Mouse (Mus musculus) embryonic facial prominence, embryonic 11.5 days (tissue): ENCODE data around the gene Tm4sf20. TPM values are rescaled to one million over a fixed set of nuclear protein-coding genes. Genes with fewer than 3 reads are reported as not detected.

Experiments used
- ATAC-seq: fragments of 200-750 bp; cut with Nextera tagmentation; replicated peaks from 2 replicates; pipeline ENCODE4 v1.8.0; 2017; ENCODE audit warnings: low read depth; ENCODE audit not compliant: insufficient number of reproducible peaks, low FRiP score, low TSS enrichment
- DNase-seq: peaks from one replicate; pipeline ENCODE4 v3.0.0-alpha.2; 2015; ENCODE audit warnings: low spot score
- H3K27ac ChIP-seq: fragments of 300-500 bp; sonication (generic); replicated peaks from 2 replicates; pipeline ENCODE4 v1.5.1; 2014; ENCODE audit warnings: mild to moderate bottlenecking, low read depth, low read length, control low read depth
- H3K27me3 ChIP-seq: fragments of 300-500 bp; sonication (generic); 2 replicates; pipeline ENCODE4 v1.6.1; 2014; ENCODE audit warnings: mild to moderate bottlenecking, low read length, moderate library complexity, mixed read lengths; ENCODE audit not compliant: control insufficient read depth, insufficient read depth
- H3K36me3 ChIP-seq: fragments of 300-500 bp; sonication (generic); replicated peaks from 2 replicates; pipeline ENCODE4 v1.6.1; 2014; ENCODE audit warnings: low read depth, mild to moderate bottlenecking, low read length, moderate library complexity, mixed read lengths; ENCODE audit not compliant: control insufficient read depth, insufficient read depth
- H3K4me1 ChIP-seq: fragments of 300-500 bp; sonication (generic); 2 replicates; pipeline ENCODE4 v1.6.1; 2014; ENCODE audit warnings: low read length, mixed read lengths; ENCODE audit not compliant: control insufficient read depth, insufficient read depth
- H3K4me2 ChIP-seq: fragments of 300-500 bp; sonication (generic); 2 replicates; pipeline ENCODE4 v1.6.1; 2014; ENCODE audit warnings: low read depth, mild to moderate bottlenecking, control low read depth, low read length, moderate library complexity
- H3K4me3 ChIP-seq: fragments of 300-500 bp; sonication (generic); 2 replicates; pipeline ENCODE4 v1.5.1; 2014; ENCODE audit warnings: low read depth, low read length, control low read depth
- H3K9ac ChIP-seq: fragments of 300-500 bp; sonication (generic); replicated peaks from 2 replicates; pipeline ENCODE4 v1.6.1; 2014; ENCODE audit warnings: mild to moderate bottlenecking, control low read depth, low read length
- H3K9me3 ChIP-seq: fragments of 300-500 bp; sonication (generic); replicated peaks from 2 replicates; pipeline ENCODE4 v1.6.1; 2016; ENCODE audit warnings: mild to moderate bottlenecking, low read length, inconsistent platforms, mixed read lengths; ENCODE audit not compliant: control insufficient read depth
- WGBS: fragments of 180-500 bp; shearing (Covaris S2); extraction: QIAGEN DNeasy Blood & Tissue Kit; methylation state at CpG from one replicate; pipeline ENCODE4 v1.1.7; 2014; 5-methylcytosine and 5-hydroxymethylcytosine counted together
- polyA plus RNA-seq: library from polyadenylated mRNA; unstranded; fragments of >200 nt; fragmentation: Nextera tagmentation; extraction: Ambion mirVana; gene quantifications from 2 replicates; pipeline ENCODE4 v1.2.1, GENCODE M21; 2014

Gene Tm4sf20
- polyA plus RNA-seq, 1 experiment from 2014 or later, result not detected

DNA sequence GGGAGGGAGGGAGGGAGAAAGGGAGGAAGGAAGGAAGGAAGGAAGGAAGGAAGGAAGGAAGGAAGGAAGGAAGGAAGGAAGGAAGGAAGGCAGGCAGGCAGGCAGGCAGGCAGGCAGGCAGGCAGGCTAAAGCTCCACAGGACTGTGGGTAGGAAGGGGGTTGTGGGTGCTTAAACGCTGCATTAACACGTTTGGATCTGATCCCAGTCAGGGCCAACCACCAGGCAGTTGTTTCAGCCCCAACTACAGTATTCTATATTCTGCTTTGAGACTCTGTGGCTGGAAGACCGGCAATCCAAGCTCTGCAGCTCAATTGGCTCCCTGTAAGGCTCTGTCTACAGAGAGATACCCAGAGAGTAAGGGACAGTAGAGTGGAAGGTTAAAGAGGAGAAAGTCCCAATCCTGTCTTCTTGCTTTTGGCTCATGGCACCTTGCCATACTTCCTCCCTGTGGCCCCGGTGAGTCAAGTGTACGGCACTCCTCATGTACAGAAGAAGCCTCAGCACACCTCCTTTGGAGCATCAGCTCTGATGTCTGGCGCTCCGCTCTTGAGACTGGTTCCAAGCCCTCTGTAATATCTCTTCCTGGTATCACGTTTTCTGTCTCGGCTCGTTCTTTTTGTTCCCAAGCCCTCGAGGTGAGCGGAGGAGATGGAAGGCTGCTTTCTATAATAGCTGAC is 33.0 kb upstream of the Tm4sf20 start:
- Histone ChIP-seq H3K4me3 (no peak overlapping the region), H3K27me3 (no peaks in the 10 kb centered on the region), H3K4me2 (no peak overlapping the region), H3K4me1 (no peaks in the 10 kb centered on the region), H3K9me3 (no peaks in the 10 kb centered on the region), H3K9ac (no peak overlapping the region), H3K36me3 (no peaks in the 10 kb centered on the region), H3K27ac (no peak overlapping the region)
- no peak for DNase-seq
- WGBS, result 88% methylated on average over 12 of the region's 12 CpGs
- no peak for ATAC-seq

- H3K9ac ChIP-seq, result no peak overlapping the region
- H3K27me3 ChIP-seq, result no peaks in the 10 kb centered on the region
- no peak for ATAC-seq
- 78% methylated on average over 4 of the region's 4 CpGs for WGBS
- no peaks in the 10 kb centered on the region for H3K4me1 ChIP-seq
- H3K27ac ChIP-seq, result no peak overlapping the region
- H3K36me3 ChIP-seq, result no peaks in the 10 kb centered on the region
- H3K9me3 ChIP-seq, result no peaks in the 10 kb centered on the region
- no peak overlapping the region for H3K4me3 ChIP-seq
- no peak for DNase-seq
- no peak overlapping the region for H3K4me2 ChIP-seq
Measured at GRCm38 (mm10) chr1:82798922-82799321, 30.7 kb upstream of the Tm4sf20 start.

DNA sequence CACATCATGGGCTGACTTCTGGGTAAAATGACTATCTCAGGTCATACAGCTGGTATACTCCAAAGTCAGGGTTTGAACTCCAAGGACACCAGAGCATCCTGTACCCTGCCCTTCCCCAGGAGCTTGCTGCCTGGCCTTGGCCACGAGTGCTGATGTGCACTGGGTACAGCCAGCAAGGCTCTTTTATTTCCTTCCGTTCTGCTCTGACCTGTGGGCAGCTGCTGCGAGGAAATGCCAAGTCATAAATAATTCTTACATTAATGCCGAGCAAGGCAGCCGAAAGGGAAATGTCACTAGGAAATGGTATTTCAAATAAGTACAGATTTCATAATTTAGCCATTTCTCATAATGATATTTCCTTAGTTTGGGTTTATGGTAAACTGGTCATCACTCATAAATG is 30.0 kb upstream of the Tm4sf20 start:
- Histone ChIP-seq H3K4me1 (no peaks in the 10 kb centered on the region), H3K27me3 (no peaks in the 10 kb centered on the region), H3K27ac (no peak overlapping the region), H3K9ac (no peak overlapping the region), H3K4me3 (no peak overlapping the region), H3K4me2 (no peak overlapping the region), H3K9me3 (no peaks in the 10 kb centered on the region), H3K36me3 (no peaks in the 10 kb centered on the region)
- ATAC-seq, result no peak
- WGBS, result 84% methylated on average over 5 of the region's 5 CpGs
- no peak for DNase-seq

GRCm38 (mm10) chr1:82797088-82797487 is 28.8 kb upstream of the Tm4sf20 start:
- H3K4me2 ChIP-seq, result no peak overlapping the region
- 86% methylated on average over 4 of the region's 4 CpGs for WGBS
- DNase-seq, result no peak
- H3K4me1 ChIP-seq, result no peaks in the 10 kb centered on the region
- H3K36me3 ChIP-seq, result no peaks in the 10 kb centered on the region
- no peak overlapping the region for H3K9ac ChIP-seq
- no peaks in the 10 kb centered on the region for H3K27me3 ChIP-seq
- no peak overlapping the region for H3K27ac ChIP-seq
- H3K4me3 ChIP-seq, result no peak overlapping the region
- H3K9me3 ChIP-seq, result no peaks in the 10 kb centered on the region
- ATAC-seq, result no peak

- WGBS, result 74% methylated on average over 18 of the region's 18 CpGs
Measured at GRCm38 (mm10) chr1:82795702-82796443, 27.6 kb upstream of the Tm4sf20 start.

DNA sequence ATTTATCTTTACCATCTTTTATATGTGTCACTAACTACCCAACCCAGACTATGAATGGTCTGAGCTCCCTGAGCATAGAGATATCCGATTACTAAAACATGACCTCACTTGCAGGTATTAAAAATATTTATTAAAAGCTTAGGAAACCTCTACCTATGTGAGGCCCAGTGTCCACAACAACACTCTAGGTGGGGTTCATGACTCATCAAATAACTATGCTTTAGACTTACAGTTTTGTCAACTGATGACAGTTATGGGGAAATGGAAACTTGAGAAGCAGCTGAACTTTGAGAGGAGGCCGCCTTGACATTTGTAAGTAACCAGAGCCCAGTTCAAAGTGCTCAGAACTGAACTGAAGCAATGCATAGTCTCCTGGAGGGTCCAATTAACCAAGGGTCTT is 26.9 kb upstream of the Tm4sf20 start:
- ATAC-seq (no peak), DNase-seq (no peak)
- H3K27me3 ChIP-seq, result no peaks in the 10 kb centered on the region
- H3K27ac ChIP-seq, result no peak overlapping the region
- H3K36me3 ChIP-seq, result no peaks in the 10 kb centered on the region
- H3K4me2 ChIP-seq, result no peak overlapping the region
- no peak overlapping the region for H3K4me3 ChIP-seq
- 71% methylated on average over 2 of the region's 2 CpGs for WGBS
- H3K9me3 ChIP-seq, result no peaks in the 10 kb centered on the region
- H3K9ac ChIP-seq, result no peak overlapping the region
- no peaks in the 10 kb centered on the region for H3K4me1 ChIP-seq

More at GRCm38 (mm10) chr1:82795702-82796443, 27.6 kb upstream of the Tm4sf20 start:
- Histone ChIP-seq H3K9ac (no peak overlapping the region), H3K9me3 (no peaks in the 10 kb centered on the region), H3K27me3 (no peaks in the 10 kb centered on the region), H3K36me3 (no peaks in the 10 kb centered on the region), H3K4me1 (no peaks in the 10 kb centered on the region), H3K27ac (no peak overlapping the region), H3K4me3 (no peak overlapping the region), H3K4me2 (no peak overlapping the region)
- ATAC-seq, result no peak
- no peak for DNase-seq

DNA sequence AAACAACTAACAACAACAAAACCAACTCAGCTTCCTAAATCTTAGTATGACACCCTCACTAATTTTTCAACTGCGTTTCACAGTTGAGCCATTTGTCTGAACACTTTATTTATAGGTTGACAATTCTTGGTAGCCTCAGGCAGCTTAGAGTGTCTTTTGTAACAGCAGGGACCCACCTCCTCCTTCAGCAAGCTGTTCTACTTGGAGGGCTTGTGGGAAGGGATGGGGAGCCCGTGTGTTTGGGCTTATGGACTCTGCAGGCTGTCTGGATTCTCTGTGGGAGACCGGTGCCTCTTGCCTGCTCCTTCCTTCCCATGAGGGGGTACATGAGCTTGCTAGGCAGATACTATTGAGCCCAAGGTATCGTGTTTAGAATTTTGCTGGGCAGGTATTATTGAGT is 25.7 kb upstream of the Tm4sf20 start:
- no peak overlapping the region for H3K9ac ChIP-seq
- no peaks in the 10 kb centered on the region for H3K27me3 ChIP-seq
- ATAC-seq, result no peak
- no peak for DNase-seq
- no peak overlapping the region for H3K27ac ChIP-seq
- H3K9me3 ChIP-seq, result no peaks in the 10 kb centered on the region
- H3K4me2 ChIP-seq, result no peak overlapping the region
- 53% methylated on average over 4 of the region's 4 CpGs for WGBS
- no peaks in the 10 kb centered on the region for H3K36me3 ChIP-seq
- H3K4me3 ChIP-seq, result no peak overlapping the region
- H3K4me1 ChIP-seq, result no peaks in the 10 kb centered on the region

DNA sequence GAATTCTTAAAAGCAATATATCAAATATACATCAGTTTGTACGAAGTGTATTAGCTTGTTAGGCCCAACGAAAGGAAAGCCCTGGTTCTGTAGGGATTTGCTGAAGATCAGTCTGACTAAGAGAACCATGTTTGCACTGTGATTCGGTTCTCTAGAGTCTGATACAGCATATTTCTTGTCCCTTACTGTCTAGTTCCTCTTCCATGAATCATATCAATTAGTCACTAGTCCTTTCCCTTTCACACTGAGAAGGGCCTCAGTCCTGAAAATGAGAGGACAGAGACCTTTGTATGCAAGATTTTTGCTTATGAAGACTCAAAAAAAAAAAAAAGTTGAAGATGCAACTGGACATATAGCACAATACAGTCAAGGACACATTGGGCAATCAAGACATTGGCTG is 24.8 kb upstream of the Tm4sf20 start:
- H3K9me3 ChIP-seq, result no peaks in the 10 kb centered on the region
- WGBS, result 88% methylated on average over 3 of the region's 3 CpGs
- no peaks in the 10 kb centered on the region for H3K27me3 ChIP-seq
- no peak for DNase-seq
- no peaks in the 10 kb centered on the region for H3K4me1 ChIP-seq
- ATAC-seq, result no peak
- no peak overlapping the region for H3K27ac ChIP-seq
- no peak overlapping the region for H3K9ac ChIP-seq
- no peaks in the 10 kb centered on the region for H3K36me3 ChIP-seq
- H3K4me2 ChIP-seq, result no peak overlapping the region
- H3K4me3 ChIP-seq, result no peak overlapping the region
